Mouse (Mus musculus): ENCODE measurements at regions not wholly inside any gene's neighbourhood (a gene's known extent, or its start where the extent isn't known, plus 50 kb on each side); places are given as distances from the start of the nearest gene placed in this dataset.

- Histone ChIP-seq H3K4me3 (ENCODE audit: insufficient read depth, low read length) (no peak overlapping the region), H3K27ac (ENCODE audit: insufficient read depth, low read length) (peak overlapping the region; percentile 4; the same call in 1 of the 2 replicates), H3K4me1 (ENCODE audit: control insufficient read depth, insufficient read depth, low read length) (peaks cover 2% of the 10 kb centered on the region; the same call in 1 of the 2 replicates)
- TF ChIP-seq POLR2A (IDR thresholded peaks at IDR 0.05; ENCODE audit: low read depth, low read length) (no peak), CTCF (IDR thresholded peaks at IDR 0.05; ENCODE audit: borderline replicate concordance, insufficient read depth, low read length) (no peak)
Observed at GRCm38 (mm10) chr1:10940326-10940725, 473.6 kb upstream of the A830018L16Rik start.

DNA sequence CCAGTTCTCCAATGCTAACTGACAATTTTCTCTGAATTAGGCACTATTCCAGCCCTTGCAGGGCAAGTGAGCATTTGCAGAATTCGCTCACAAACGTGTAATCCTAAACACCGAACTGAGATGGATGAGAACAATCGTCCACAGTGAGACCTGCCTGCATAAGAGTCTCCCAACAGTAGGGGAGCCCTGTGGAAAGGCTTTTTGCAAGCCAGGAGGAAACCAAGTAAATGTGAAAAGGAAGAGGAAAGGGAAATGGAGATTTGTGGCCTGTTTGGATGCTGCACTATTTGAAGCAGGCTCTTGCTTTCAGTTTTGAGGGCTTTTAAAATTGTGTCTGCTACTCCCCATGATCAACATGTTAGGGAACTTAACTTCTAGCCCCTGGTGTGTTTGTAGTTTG is 470.9 kb upstream of the A830018L16Rik start:
- H3K4me3 ChIP-seq (ENCODE audit: insufficient read depth, low read length): no peak overlapping the region
- H3K4me1 ChIP-seq (ENCODE audit: control insufficient read depth, insufficient read depth, low read length): peaks cover 2% of the 10 kb centered on the region; the same call in 1 of the 2 replicates
- no peak for TF ChIP-seq POLR2A (IDR thresholded peaks at IDR 0.05; ENCODE audit: low read depth, low read length)
- TF ChIP-seq CTCF (IDR thresholded peaks at IDR 0.05; ENCODE audit: borderline replicate concordance, insufficient read depth, low read length): no peak
- no peak overlapping the region for H3K27ac ChIP-seq (ENCODE audit: insufficient read depth, low read length)

Measured in embryonic fibroblast, embryonic 13.5 days (primary cell).